Mouse (Mus musculus): ENCODE results near the gene Tex36. TPM values are rescaled to one million over a fixed set of nuclear protein-coding genes. Genes with fewer than 3 reads are reported as not detected.
A peak's percentile ranks its signal among the peaks of the same experiment; 100 is the strongest.

Tex36 gene
- total RNA-seq, 2 experiments from 2014 or later, result not detected

- DNase-seq, result no peak
Observed at GRCm38 (mm10) chr7:133591750-133592149, 10.2 kb downstream of the Tex36 start.

GRCm38 (mm10) chr7:133583216-133583615 is 18.7 kb downstream of the Tex36 start:
- no peak for DNase-seq

GRCm38 (mm10) chr7:133580296-133580640 is 21.7 kb downstream of the Tex36 start:
- DNase-seq, result no peak

- DNase-seq, result peak; percentile 8 to 20
Observed at GRCm38 (mm10) chr7:133579491-133580295, 22.3 kb downstream of the Tex36 start.

- no peak for DNase-seq
Observed at GRCm38 (mm10) chr7:133576825-133577224, 25.1 kb downstream of the Tex36 start.

DNA sequence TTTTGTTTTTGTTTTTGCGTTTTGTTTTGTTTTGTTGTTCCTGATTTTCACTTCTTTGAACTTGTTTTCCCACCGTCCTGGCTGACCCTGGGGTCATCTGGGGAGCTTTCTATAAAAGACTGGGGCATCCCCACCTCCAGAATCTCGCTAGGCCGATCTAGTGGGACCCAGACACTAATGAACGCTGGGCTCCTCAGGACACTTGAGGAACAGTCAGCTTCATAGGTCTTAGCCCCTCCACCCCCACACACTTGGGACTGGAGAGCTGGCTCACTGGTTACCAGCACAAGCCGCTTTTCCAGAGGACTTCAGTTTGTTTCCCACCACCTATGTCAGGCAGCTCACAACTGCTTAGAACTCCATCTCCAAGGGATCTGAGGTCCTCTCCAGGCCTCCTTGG is 25.7 kb downstream of the Tex36 start:
- no peak for DNase-seq

DNA sequence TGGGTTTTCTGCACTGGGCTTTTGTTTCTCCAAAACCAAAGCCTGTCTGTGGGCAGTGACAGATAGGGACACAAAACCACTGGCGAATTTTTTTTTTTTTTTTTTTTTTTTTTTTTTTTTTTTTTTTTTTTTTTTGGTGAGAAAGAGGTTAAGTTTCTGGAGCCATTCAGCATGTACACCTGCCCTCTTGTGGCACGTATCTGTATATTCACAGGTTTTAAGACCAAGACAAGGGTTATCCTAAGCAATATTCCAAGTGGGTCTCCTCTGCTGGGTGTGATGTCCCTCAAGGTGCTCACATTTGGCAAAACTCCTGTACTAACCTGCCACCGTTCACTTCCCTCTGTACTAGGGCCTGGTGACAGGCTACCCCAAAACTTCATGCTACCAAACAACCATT is 30.0 kb downstream of the Tex36 start:
- peak in 1 of 2 experiments; percentile 4 for DNase-seq

- DNase-seq, result no peak
Observed at GRCm38 (mm10) chr7:133569194-133569880, 32.6 kb downstream of the Tex36 start.

- no peak for DNase-seq
Observed at GRCm38 (mm10) chr7:133564600-133564999, 37.4 kb downstream of the Tex36 start.

- no peak for DNase-seq
Observed at GRCm38 (mm10) chr7:133563175-133563824, 38.7 kb downstream of the Tex36 start.

DNA sequence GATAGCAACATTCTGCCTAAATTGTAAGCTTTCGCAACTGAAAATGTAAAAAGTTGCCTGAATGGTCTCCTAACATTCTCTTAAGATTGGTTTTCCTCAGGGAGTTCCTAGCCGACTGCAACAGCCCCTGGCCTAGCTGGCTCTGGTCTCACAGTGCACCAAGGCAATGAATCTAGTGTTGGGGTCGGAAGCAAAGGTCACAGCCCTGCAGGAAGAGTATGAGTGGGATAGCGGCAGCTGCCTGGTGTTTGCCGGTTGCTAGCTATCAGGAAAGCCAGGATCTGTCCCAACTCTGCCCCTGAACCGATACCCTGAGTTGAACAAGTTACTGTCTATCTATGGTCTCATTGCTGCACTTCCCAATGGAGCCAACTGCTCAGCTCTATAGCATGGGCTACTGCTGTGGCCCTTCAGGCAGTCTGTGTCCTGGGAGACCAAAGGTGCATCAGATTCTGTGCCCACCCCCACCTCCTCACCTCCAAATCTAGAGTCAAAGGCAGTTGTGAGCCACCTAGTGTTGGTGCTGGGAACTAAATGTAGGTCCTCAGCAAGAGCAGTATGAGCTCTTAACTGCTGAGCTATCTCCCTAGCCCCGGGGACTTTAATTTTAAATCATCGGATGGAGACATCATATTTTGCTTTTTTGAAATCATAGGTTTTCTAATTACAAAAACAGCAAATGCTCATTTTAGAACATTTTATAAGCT is 46.0 kb downstream of the Tex36 start:
- peak; percentile 4 to 24 for DNase-seq

DNA sequence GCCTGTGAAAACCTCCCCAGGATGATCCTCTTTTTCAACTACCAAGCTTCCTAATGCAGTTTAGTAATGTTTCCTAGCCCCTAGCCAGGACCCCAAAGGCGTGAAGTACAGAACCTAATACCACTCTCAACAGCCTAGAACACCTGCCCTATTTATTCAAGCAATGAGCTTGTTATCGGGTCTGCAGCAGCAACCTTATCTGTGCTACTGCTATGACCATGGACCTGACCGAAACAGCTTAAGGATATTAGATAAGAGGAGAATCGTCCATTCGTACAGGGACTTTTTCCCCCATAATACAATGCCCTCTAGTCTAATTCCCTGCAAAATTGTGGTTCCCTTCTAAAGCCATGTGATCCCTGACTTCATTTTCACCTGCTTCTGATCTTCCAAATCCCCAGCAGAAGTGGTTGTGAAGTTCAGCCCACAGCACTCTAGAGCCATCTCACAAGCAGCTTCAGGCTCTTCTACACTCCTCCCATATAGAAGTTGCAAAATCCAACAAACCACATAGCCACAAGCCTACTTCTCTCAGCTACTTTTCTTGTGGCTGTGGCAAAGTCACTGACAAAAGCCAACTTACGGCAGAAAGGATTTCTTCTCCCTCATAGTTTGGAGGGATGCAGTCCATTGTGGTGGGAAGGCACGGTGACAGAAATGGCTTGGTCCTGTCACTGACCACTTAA is 49.5 kb downstream of the Tex36 start:
- DNase-seq, result no peak

DNA sequence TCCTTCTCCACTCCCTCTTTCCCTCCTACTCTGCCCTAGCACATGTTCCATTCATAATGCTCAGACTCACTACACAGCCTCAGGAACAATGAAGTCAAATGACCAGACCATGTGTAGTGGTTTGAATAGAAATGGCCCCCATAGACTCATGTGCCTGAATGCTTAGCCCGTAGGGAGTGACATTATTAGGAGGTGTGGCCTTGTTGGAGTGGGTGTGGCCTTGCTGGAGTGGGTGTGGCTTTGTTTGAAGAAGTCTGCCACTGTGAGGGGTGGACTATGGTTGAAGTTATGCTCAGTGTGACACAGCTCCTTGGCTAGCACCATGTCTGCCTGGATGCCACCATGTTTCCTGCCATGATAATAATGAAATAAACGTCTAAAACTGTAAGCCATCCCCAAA is 51.0 kb downstream of the Tex36 start:
- DNase-seq, result no peak

- no peak for DNase-seq
Observed at GRCm38 (mm10) chr7:133548434-133548833, 53.5 kb downstream of the Tex36 start.

DNA sequence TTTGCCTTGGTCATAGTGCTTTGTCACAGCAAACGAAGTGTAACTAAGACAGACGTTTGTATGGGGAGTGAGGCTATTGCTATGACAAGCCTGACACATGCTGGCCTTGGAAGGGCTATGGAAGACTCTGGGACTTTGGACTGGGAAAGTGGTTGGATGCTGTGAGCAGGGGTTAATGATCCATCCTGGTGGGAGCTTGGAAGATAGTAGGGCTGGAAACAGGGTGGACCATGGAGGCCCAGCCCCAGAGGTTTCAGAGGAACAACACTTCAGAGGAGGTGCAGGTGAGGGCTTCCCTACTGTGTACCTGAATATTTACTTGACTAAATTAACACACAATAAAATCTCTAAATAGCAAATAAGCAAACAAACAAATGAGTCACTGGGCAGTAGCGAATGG is 56.3 kb downstream of the Tex36 start:
- DNase-seq, result no peak

DNA sequence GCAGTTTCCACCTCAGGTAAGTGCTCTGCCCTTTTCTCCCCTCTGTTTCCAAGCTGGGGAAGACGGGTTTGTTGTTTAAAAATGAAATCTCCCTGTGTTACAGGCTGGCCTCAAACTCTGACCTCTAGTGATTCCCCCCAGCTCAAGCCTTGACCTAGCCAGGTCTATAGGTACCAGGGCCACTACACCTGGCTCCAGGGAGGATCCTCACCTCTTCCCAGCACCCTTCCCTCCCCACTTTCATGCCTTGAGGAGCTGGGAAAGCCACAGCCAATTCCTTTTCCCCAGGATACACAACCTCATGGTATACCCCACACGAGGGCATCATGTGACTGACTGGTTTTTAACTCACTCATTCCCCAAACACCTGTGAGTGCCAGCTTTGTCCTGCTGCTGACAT is 57.0 kb downstream of the Tex36 start:
- DNase-seq, result no peak

GRCm38 (mm10) chr7:133543131-133543530 is 58.8 kb downstream of the Tex36 start:
- no peak for DNase-seq

- no peak for DNase-seq
Observed at GRCm38 (mm10) chr7:133537366-133537765, 64.6 kb downstream of the Tex36 start.

Measured in adrenal gland, postnatal 36 days (tissue).